Mouse (Mus musculus): ENCODE results near the gene Olfr575. TPM values are rescaled to one million over a fixed set of nuclear protein-coding genes. Genes with fewer than 3 reads are reported as not detected.

Gene Olfr575
- total RNA-seq (2021) = not detected

DNA sequence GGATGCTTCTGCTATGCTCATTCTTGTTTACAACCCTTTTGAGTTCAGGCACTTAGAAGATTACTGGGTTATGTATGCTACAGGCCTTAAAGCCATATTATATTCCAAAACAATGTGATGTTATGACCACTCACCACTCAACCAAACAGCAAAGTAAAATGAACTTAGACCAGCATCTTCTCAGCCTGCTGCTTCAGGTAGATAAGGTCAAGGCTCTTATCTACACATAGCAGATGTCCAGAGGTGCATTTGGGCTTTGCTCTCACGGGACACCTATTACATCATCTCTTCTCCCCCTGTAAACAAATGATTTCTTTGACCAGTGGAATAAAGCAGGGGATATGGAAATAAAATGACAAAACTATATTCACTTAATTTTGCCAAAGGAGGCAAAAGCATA, at the start of gene Olfr575:
Olfr575 (minus strand) TSS at position 183 of the 400 bp plus-strand sequence.
- no peak for DNase-seq (ENCODE audit: extremely low spot score in 1 of 2, low spot score in 1 of 2)

DNA sequence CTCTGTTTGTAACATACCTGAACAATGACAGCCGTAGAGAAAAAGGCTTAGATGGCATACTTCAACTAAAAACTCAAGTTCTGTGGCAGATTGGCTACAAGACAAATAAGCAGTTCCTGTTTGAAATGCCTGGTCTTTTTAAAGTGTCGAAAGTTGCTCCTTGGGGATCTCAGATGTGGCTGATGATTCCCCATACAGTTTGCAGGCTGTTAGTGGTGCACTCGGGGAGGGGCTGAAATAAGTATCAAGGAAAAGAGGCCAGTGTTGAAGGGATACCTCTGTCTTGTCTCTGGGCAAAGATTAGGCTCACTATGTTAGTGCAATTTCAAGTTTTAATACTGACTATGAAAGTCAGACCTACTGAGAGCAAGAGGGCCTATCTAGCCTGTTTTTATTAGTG, 30.6 kb upstream of the Olfr575 start, which contains the start of gene Olfr578:
Olfr578 (minus strand) TSS at position 101 of the 400 bp plus-strand sequence.
- no peak for DNase-seq (ENCODE audit: extremely low spot score in 1 of 2, low spot score in 1 of 2)

DNA sequence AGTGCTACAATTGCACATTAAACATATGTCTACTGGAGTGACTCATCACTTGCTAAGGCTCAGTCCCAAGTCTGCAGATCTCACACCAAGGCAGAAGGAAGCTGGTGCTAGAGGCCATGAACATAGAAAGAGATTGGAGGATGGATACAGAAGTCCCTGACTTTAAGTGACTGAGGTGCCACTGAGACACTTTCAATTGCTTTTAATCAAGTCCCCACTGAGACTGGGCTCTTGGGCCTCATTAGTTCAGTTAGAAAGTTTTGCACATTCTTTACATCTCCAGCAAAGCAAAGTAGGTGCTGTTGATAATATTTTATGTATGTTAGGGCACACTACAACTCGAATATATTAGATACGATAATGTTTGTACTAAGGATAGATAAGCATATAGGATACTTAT, 17.3 kb upstream of the Olfr575 start, which contains the start of gene Olfr577:
Olfr577 (minus strand) TSS at position 101 of the 400 bp plus-strand sequence.
- no peak for DNase-seq (ENCODE audit: extremely low spot score in 1 of 2, low spot score in 1 of 2)

GRCm38 (mm10) chr7:102974399-102974798, 15.8 kb upstream of the Olfr575 start:
- no peak for DNase-seq (ENCODE audit: extremely low spot score in 1 of 2, low spot score in 1 of 2)

DNA sequence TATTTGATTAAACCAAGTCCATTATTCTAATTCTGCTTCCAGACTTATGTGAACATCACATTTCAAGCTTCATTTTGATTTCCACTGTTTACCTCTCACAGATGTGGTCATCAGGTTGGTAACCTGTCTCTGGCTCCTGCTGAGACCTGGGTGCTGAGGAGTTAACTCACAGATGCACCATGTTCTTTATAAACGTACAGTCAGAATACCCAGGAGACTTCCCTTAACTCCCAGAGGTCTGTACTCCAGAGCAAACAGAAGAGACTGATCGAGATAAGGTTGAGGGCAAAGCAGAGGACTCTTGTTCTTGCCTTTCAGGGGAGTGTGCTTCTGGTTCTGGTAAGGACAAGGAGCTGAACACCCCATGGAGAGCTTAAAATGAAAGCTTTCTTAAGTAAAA, 3.8 kb upstream of the Olfr575 start, which contains the start of gene Olfr576:
Olfr576 (plus strand) TSS at position 301 of the 400 bp plus-strand sequence.
- DNase-seq (ENCODE audit: extremely low spot score in 1 of 2, low spot score in 1 of 2) = no peak

GRCm38 (mm10) chr7:102958137-102958536, 438 bp downstream of the Olfr575 start:
- DNase-seq (ENCODE audit: extremely low spot score in 1 of 2, low spot score in 1 of 2) = no peak

DNA sequence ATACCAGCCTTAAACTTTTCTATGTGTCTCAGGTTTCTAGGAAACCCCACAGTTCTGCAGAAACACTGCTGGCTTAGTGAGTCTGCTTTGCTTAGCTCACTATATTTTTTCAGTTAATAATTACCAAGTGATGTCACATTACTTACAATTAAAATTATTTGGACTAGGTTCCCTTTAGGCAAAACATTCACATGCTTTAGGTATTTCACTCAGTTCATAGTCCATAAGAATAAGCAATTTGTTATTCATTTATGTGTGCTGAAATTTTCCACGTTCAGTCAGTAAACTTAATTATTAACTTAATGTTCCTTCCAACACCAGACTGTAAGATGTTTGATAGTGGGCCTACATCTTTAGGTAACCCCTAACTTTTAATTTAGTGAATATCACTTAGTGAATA, 7.8 kb downstream of the Olfr575 start:
- DNase-seq (ENCODE audit: extremely low spot score in 1 of 2, low spot score in 1 of 2) = no peak

GRCm38 (mm10) chr7:102948167-102948566, 10.4 kb downstream of the Olfr575 start, which contains the start of gene Olfr574:
Olfr574 (plus strand) TSS chr7:102948467.
- no peak for DNase-seq (ENCODE audit: extremely low spot score in 1 of 2, low spot score in 1 of 2)

GRCm38 (mm10) chr7:102943417-102943816, 15.2 kb downstream of the Olfr575 start:
- no peak for DNase-seq (ENCODE audit: extremely low spot score in 1 of 2, low spot score in 1 of 2)

GRCm38 (mm10) chr7:102942475-102942874, 16.1 kb downstream of the Olfr575 start, which contains the start of gene Olfr573-ps1:
Olfr573-ps1 (minus strand) TSS chr7:102942575.
- DNase-seq (ENCODE audit: extremely low spot score in 1 of 2, low spot score in 1 of 2) = no peak

- DNase-seq (ENCODE audit: extremely low spot score in 1 of 2, low spot score in 1 of 2) = no peak
Observed at GRCm38 (mm10) chr7:102927105-102927504, 31.5 kb downstream of the Olfr575 start.

DNA sequence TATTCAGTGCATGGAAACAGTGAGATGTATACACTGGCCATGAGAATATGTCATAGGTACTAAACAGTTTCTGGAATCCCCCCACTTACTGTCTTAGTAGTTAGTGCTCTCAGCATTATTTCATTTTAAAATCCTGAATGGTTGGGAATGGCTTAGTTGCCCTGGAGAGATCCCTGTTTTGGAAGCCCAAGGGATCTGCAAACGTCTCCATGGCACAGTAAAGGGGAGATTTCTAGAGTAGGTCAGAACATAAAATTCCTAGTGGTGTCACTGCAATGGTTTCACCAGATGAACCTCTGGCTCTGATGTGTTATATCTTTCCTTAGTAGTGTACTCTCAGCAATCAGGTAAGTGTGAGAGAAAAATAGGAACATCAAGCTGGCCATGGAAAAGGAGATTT, 34.5 kb downstream of the Olfr575 start, which contains the start of gene Olfr572:
Olfr572 (plus strand) TSS at position 301 of the 400 bp plus-strand sequence.
- DNase-seq (ENCODE audit: extremely low spot score in 1 of 2, low spot score in 1 of 2) = no peak

DNA sequence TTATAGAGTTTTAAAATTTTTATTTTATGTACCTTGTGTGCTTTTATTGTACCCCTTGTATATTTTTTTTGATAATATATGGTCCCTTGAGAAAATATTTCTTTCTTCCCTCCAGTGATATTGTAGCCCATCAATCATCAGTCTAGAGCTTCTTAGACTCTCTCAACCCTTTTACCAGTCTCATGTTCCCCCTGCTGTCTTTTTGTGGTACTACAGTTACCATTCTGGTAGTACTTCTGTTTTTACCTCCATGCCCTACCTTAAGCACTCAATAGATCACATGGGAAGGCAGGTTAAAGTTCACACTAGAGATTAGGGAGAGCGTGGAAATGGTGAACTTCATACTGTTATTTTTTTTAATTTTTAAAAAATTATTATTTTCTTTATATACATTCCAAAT, 38.9 kb downstream of the Olfr575 start:
- DNase-seq (ENCODE audit: extremely low spot score in 1 of 2, low spot score in 1 of 2) = peak in 1 of 2 experiments; percentile 7

- DNase-seq (ENCODE audit: extremely low spot score in 1 of 2, low spot score in 1 of 2) = no peak
Observed at GRCm38 (mm10) chr7:102917032-102917875, 41.3 kb downstream of the Olfr575 start, which contains the start of gene Olfr571. Olfr571 (minus strand) TSS chr7:102917536.

GRCm38 (mm10) chr7:102916405-102916804, 42.2 kb downstream of the Olfr575 start:
- no peak for DNase-seq (ENCODE audit: extremely low spot score in 1 of 2, low spot score in 1 of 2)

GRCm38 (mm10) chr7:102915261-102915660, 43.3 kb downstream of the Olfr575 start:
- no peak for DNase-seq (ENCODE audit: extremely low spot score in 1 of 2, low spot score in 1 of 2)

Other genes with a start within 250 kb of the Olfr575 start
- not detected for gene Olfr33, start 239.7 kb downstream of the Olfr575 start, total RNA-seq (2021)
- not detected for gene Olfr559, start 231.3 kb downstream of the Olfr575 start, total RNA-seq (2021)
- gene Olfr560, start 199.4 kb downstream of the Olfr575 start, total RNA-seq (2021) = not detected
- under 1 TPM in 1 of 2 experiments, not detected in 1; 0.12 TPM for gene Olfr78, start 199.3 kb downstream of the Olfr575 start, total RNA-seq (2021)
- gene Olfr561, start 187.6 kb downstream of the Olfr575 start, total RNA-seq (2021) = not detected
- not detected for gene Olfr564, start 155.3 kb downstream of the Olfr575 start, total RNA-seq (2021)
- gene Olfr566, start 100.0 kb downstream of the Olfr575 start, total RNA-seq (2021) = not detected
- not detected for gene Olfr568, start 81.7 kb downstream of the Olfr575 start, total RNA-seq (2021)
- not detected for gene Olfr569, start 67.9 kb downstream of the Olfr575 start, total RNA-seq (2021)
- not detected for gene Olfr570, start 64.2 kb downstream of the Olfr575 start, total RNA-seq (2021)
- under 1 TPM in 1 of 2 experiments, not detected in 1; 0.05 TPM for gene Olfr571, start 41.2 kb downstream of the Olfr575 start, total RNA-seq (2021)
- not detected for gene Olfr572, start 34.4 kb downstream of the Olfr575 start, total RNA-seq (2021)
- gene Olfr573-ps1, start 16.2 kb downstream of the Olfr575 start, total RNA-seq (2021) = not detected
- not detected for gene Olfr574, start 10.3 kb downstream of the Olfr575 start, total RNA-seq (2021)
- gene Olfr576, start 3.9 kb upstream of the Olfr575 start, total RNA-seq (2021) = not detected
- not detected for gene Olfr577, start 17.2 kb upstream of the Olfr575 start, total RNA-seq (2021)
- gene Olfr578, start 30.5 kb upstream of the Olfr575 start, total RNA-seq (2021) = not detected
- not detected for gene Olfr582, start 79.2 kb upstream of the Olfr575 start, total RNA-seq (2021)
- not detected for gene Olfr583, start 92.5 kb upstream of the Olfr575 start, total RNA-seq (2021)
- gene Olfr584, start 123.1 kb upstream of the Olfr575 start, total RNA-seq (2021) = not detected
- gene Olfr585, start 138.9 kb upstream of the Olfr575 start, total RNA-seq (2021) = not detected
- gene Olfr586, start 166.9 kb upstream of the Olfr575 start, total RNA-seq (2021) = not detected
- not detected for gene Olfr588-ps1, start 182.1 kb upstream of the Olfr575 start, total RNA-seq (2021)
- not detected for gene Olfr589, start 197.6 kb upstream of the Olfr575 start, total RNA-seq (2021)
- gene Olfr591, start 219.6 kb upstream of the Olfr575 start, total RNA-seq (2021) = not detected
- not detected for gene Olfr592, start 226.0 kb upstream of the Olfr575 start, total RNA-seq (2021)

Measured in layer of hippocampus, postnatal 25 days (tissue).